Mouse (Mus musculus) myocyte (in vitro differentiated cells): ENCODE data around the gene D630045J12Rik.

Experiments
- CEBPB ChIP-seq: IDR thresholded peaks from 2 replicates; pipeline ENCODE4 v1.6.1; 2011; ENCODE audit warnings: mild to moderate bottlenecking, moderate library complexity; ENCODE audit not compliant: poor library complexity, insufficient read depth, severe bottlenecking
- E2F4 ChIP-seq: IDR thresholded peaks from one replicate; pipeline ENCODE4 v1.6.1; 2011; ENCODE audit warnings: mild to moderate bottlenecking, control low read depth, moderate library complexity; ENCODE audit not compliant: insufficient read depth
- MAX ChIP-seq: IDR thresholded peaks from one replicate; pipeline ENCODE4 v1.6.1; 2011; ENCODE audit warnings: low read depth, mild to moderate bottlenecking, control low read depth
- MYOG ChIP-seq, 3 experiments: IDR thresholded peaks; one replicate each; pipeline ENCODE4 v1.6.1; 2011; ENCODE audit warnings: control low read depth in 2 of 3, low read depth in 2 of 3, mild to moderate bottlenecking in 2 of 3; ENCODE audit not compliant: insufficient read length in 2 of 3, control insufficient read depth in 1 of 3, insufficient read depth in 1 of 3
- POLR2A ChIP-seq: IDR thresholded peaks from one replicate; pipeline ENCODE4 v1.6.1; 2011; ENCODE audit warnings: low read depth, mild to moderate bottlenecking, control low read depth, moderate library complexity; ENCODE audit not compliant: insufficient read length
- POLR2AphosphoS2 ChIP-seq: IDR thresholded peaks from one replicate; pipeline ENCODE4 v1.6.1; 2011; ENCODE audit warnings: low read depth, control low read depth; ENCODE audit not compliant: insufficient read length
- REST ChIP-seq: IDR thresholded peaks from one replicate; pipeline ENCODE4 v1.6.1; 2011; ENCODE audit warnings: mild to moderate bottlenecking, control low read depth, moderate library complexity; ENCODE audit not compliant: insufficient read depth, insufficient read length
- TCF12 ChIP-seq: IDR thresholded peaks from one replicate; pipeline ENCODE4 v1.6.1; 2011; ENCODE audit warnings: mild to moderate bottlenecking, control low read depth; ENCODE audit not compliant: poor library complexity, insufficient read depth, severe bottlenecking
- TCF3 ChIP-seq: IDR thresholded peaks from one replicate; pipeline ENCODE4 v1.6.1; 2011; ENCODE audit warnings: low read depth, control low read depth; ENCODE audit not compliant: insufficient read length
- USF1 ChIP-seq: IDR thresholded peaks from one replicate; pipeline ENCODE4 v1.6.1; 2011; ENCODE audit warnings: low read depth, mild to moderate bottlenecking, control low read depth, moderate library complexity

DNA sequence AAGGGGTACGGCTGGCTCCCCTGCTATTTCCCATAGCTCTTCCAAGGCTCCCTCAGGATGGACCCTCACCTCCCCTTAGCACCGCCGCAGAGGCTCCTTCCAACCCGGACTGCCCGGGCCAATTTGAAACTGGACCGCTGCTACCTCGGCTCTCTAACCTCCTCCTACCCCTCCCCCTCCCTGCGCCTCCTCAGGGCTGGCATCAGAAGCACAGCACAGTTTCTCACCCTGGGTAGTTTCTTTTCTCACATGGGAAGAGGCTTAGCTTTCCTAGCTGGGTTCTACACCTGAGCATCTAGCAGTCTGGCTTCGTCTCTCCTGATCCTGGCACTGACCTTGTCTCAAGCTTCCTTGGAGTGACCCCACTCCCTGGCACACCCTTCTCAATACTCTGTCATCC, 143.9 kb downstream of the D630045J12Rik start:
- TF ChIP-seq MYOG (IDR thresholded peaks at IDR 0.05; ENCODE audit: control insufficient read depth in 1 of 3, insufficient read depth in 1 of 3, insufficient read length in 2 of 3, low read depth in 2 of 3) (no peak), E2F4 (no peak), POLR2A (no peak), TCF12 (no peak), USF1 (no peak), MAX (no peak), CEBPB (no peak), REST (no peak), POLR2AphosphoS2 (no peak), TCF3 (no peak)
